Mouse (Mus musculus) left cerebral cortex, postnatal 36 days (tissue): ENCODE measurements at regions not wholly inside any gene's neighbourhood (a gene's known extent, or its start where the extent isn't known, plus 50 kb on each side); places are given as distances from the start of the nearest gene placed in this dataset.

Experiments
- DNase-seq, 2 experiments: peaks; one replicate each; pipeline ENCODE4 v3.0.0; 2021 to 2022; ENCODE audit warnings: low spot score in 2 of 2, mixed read lengths in 1 of 2
- intact Hi-C: fragments of 180-260 bp; cut with DNase I; formaldehyde crosslinking; loops from one replicate; pipeline ENCODE4 v1.15.1; 2025

DNA sequence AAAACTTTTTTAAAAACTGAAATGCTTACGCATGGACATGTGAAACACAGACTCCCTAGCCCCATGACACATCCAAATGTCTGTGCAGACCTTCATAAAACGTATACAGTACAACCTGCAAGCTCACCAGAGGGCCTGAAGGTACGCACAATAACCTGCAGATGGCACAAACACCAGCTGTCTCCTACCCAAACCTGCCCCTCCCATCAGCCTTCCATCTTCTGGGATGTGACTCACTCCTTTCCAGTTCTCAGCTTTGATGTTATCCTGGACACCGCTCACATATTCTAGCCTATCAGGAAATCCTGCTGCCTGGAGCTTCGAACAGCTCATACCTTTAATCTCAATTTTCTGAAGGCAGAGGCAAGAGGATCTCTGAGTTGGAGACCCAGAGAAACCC lies 76.3 kb upstream of the Mvb12b start:
- intact Hi-C loops, result no loop called here
- no peak for DNase-seq

DNA sequence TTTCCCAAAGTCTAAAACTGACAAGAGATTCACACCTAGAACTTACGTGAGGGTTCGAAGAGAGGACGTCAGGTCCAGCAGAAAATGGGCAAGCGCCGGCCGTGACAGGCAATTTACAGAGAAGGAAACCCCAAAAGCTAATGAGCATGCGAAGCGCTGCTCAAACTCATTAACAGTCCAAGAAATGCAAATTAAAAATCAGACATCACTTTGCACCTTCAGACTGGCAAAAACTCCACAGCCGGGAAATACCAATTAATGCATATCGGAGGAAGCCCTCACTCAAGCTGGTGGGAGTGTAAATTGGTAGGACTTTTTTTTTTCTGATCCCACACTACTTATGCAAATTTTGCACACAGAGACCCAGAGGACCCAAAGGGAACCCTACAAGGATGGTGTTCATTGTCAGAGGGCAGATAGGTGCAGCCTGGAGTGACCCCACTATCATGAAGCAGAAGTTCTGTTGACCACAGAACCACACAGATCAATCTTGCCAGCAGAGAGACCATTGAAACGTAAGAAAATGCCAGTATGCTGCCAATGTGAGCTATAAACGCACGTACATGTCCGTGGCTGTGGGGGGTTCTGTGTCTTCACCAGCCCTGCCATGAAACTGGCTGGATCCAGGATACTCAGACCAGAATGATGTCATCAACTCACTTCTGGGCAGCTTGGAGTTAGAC lies 74.8 kb upstream of the Mvb12b start:
- intact Hi-C loops, result no loop called here
- no peak for DNase-seq

DNA sequence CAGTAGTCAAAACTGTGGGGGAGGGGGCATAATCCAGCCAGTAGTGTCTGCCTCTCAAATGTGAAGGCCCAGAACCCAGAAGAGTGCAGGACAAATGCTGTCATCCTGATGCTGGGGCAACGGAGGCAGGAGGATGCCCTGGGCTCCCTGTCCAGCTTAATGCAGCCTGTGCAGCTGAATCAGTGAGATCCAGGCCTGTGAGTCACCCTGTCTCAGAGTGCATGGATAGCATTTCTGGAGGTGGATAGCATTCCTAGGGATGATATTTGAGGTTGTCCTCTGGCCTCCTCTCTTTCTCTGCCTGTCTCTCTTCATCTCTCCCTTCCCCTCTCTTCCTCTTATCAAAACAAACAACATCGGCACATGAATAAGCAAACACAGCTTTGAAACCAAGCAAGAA lies 73.8 kb upstream of the Mvb12b start:
- intact Hi-C loops, result no loop called here
- DNase-seq, result no peak

DNA sequence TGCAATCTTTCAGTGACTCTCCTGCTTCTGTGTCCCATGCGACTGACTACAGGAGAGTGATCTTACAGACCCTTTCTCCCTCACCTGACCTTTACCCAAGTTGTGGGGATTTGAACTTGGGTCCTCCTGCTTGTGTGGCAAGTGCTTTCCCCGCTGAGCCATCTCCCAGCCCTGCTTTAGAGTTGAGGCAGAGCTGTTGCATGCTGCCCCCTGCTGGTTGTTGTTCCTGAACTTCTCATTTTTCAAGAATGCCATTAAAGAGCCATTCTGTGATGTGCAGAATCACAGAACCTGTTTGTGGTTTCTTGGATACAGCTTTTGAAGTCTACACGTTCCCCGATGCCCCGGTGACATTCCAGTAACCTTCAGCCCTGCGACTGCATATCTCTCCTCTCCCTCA lies 70.0 kb upstream of the Mvb12b start:
- intact Hi-C loops, result loop anchor here (5.0 kb wide), 1 partner anchor 210 kb away; no protein-coding TSS in a partner anchor
- DNase-seq, result no peak

DNA sequence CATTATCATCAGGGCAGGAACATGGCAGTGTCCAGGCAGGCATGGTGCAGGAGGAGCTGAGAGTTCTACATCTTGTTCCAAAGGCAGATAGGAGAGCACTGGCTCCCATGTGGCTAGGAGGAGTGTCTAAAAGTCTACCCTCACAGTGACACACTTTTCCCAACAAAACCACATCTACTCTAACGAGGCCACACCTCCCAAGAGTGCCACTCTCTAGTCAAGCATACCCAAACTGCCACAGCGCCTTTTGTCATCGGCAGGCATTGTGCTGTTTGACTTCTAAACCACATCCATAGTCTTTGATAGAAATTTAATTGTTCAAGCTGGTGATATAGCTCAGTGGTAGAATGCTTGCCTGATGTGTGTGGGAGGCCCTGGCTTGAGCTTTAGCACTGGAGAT lies 56.6 kb upstream of the Mvb12b start:
- intact Hi-C loops, result no loop called here
- DNase-seq, result no peak

DNA sequence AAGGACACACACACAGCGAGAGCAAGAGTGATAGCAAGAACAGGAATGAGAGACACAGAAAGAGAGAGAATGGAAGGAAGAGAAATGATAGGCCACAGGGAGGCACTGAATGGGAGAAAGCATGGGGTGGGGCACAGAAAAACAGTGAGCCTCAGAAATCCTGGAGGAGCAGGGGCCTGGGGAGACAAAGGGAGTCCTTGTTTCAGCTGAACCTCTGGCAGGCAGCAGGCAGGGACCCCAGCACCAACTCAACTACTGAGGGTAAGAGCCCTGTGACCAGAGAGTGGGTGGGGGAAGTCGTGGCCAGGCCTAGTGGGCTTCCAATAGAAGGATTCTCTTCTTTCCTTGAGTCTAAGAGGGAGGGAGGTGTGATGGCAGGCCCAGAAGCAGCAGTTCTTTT lies 54.3 kb upstream of the Mvb12b start:
- intact Hi-C loops, result no loop called here
- no peak for DNase-seq

DNA sequence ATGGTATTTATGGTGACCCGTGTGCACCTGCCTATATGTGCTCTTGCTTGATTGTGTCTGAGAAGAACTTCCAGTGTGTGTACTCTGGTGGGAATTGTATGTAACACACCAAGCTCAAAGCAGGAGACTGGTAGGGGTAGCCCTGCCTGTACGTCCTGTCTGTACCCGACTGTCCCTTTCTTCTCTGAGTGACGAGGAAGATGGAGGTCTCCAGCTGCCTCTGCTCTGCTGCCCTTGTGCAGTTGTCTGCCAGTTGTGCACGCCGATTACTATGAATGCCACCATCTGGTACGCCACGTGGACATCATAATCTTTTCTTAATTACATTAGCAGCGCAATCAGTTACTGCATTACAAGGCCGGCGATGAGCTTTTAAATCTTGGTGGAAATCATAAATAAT lies 53.6 kb upstream of the Mvb12b start:
- no peak for DNase-seq
- intact Hi-C loops, result no loop called here

DNA sequence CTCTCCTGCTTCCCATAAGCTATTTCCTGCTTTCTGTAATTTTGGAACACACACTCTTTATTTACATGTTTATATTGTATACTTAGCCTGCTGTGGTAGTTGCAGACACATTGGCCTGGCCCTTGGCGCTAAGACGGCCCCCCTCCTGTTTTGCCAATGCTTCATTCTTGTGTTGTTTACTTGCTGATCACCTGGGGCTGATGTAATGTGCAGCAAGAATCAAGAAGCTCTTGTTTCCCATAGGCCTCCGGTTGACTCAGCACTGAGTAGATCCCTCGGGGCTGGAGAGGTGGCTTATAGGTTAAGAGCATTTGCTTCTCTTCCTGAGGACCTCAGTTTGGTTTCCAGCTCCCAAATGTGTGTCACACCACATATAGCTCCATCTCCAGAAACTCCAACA lies 52.1 kb upstream of the Mvb12b start:
- no peak for DNase-seq
- intact Hi-C loops, result no loop called here
